Mouse (Mus musculus) limb, embryonic 11.5 days (tissue): ENCODE results near the gene Slc35f3. TPM values are rescaled to one million over a fixed set of nuclear protein-coding genes. Genes with fewer than 3 reads are reported as not detected.

ENCODE experiments used
- ATAC-seq: fragments of 200-750 bp; cut with Nextera tagmentation; 2 replicates; pipeline ENCODE4 v1.8.0; 2017; ENCODE audit warnings: low read depth; ENCODE audit not compliant: insufficient number of reproducible peaks, low FRiP score, low TSS enrichment
- DNase-seq: peaks from one replicate; pipeline ENCODE4 v3.0.0-alpha.2; 2015; ENCODE audit warnings: low spot score
- H3K27ac ChIP-seq: fragments of 300-500 bp; sonication (generic); replicated peaks from 2 replicates; pipeline ENCODE4 v1.5.1; 2014; ENCODE audit warnings: low read depth, mild to moderate bottlenecking, low read length
- H3K27me3 ChIP-seq: fragments of 300-500 bp; sonication (generic); 2 replicates; pipeline ENCODE4 v1.6.1; 2014; ENCODE audit warnings: mild to moderate bottlenecking, low read length, mixed read lengths; ENCODE audit not compliant: control insufficient read depth, insufficient read depth
- H3K36me3 ChIP-seq: fragments of 300-500 bp; sonication (generic); 2 replicates; pipeline ENCODE4 v1.6.1; 2014; ENCODE audit warnings: mild to moderate bottlenecking, low read length, moderate library complexity, mixed read lengths; ENCODE audit not compliant: control insufficient read depth, insufficient read depth
- H3K4me1 ChIP-seq: fragments of 300-500 bp; sonication (generic); 2 replicates; pipeline ENCODE4 v1.6.1; 2014; ENCODE audit warnings: low read length, mixed read lengths; ENCODE audit not compliant: control insufficient read depth, insufficient read depth
- H3K4me2 ChIP-seq: fragments of 300-500 bp; sonication (generic); 2 replicates; pipeline ENCODE4 v1.6.1; 2014; ENCODE audit warnings: low read depth, mild to moderate bottlenecking, moderate library complexity; ENCODE audit not compliant: severe bottlenecking
- H3K4me3 ChIP-seq: fragments of 300-500 bp; sonication (generic); 2 replicates; pipeline ENCODE4 v1.5.1; 2014; ENCODE audit warnings: low read depth, low read length
- H3K9ac ChIP-seq: fragments of 300-500 bp; sonication (generic); 2 replicates; pipeline ENCODE4 v1.6.1; 2014; ENCODE audit warnings: mild to moderate bottlenecking, low read length
- H3K9me3 ChIP-seq: fragments of 300-500 bp; sonication (generic); 2 replicates; pipeline ENCODE4 v1.6.1; 2016; ENCODE audit warnings: low read length; ENCODE audit not compliant: control insufficient read depth
- WGBS: fragments of 180-500 bp; shearing (Covaris S2); extraction: QIAGEN DNeasy Blood & Tissue Kit; methylation state at CpG from one replicate; pipeline ENCODE4 v1.1.7; 2014; 5-methylcytosine and 5-hydroxymethylcytosine counted together
- polyA plus RNA-seq: library from polyadenylated mRNA; unstranded; fragments of >200 nt; fragmentation: Nextera tagmentation; extraction: Ambion mirVana; gene quantifications from 2 replicates; pipeline ENCODE4 v1.2.1, GENCODE M21; 2014

The Slc35f3 gene
- polyA plus RNA-seq, 1 experiment from 2014 or later, result not detected

- Histone ChIP-seq H3K4me3 (no peak overlapping the region), H3K27ac (no peak overlapping the region), H3K4me2 (no peak overlapping the region), H3K9me3 (no peaks in the 10 kb centered on the region), H3K9ac (no peak overlapping the region), H3K27me3 (no peaks in the 10 kb centered on the region), H3K4me1 (no peaks in the 10 kb centered on the region), H3K36me3 (no peaks in the 10 kb centered on the region)
- WGBS, result 81% methylated on average over 5 of the region's 5 CpGs
- DNase-seq (no peak), ATAC-seq (no peak)
Observed at GRCm38 (mm10) chr8:126343427-126343826, 45.1 kb downstream of the Slc35f3 start.

GRCm38 (mm10) chr8:126345100-126345499 lies 46.7 kb downstream of the Slc35f3 start:
- no peaks in the 10 kb centered on the region for H3K36me3 ChIP-seq
- no peaks in the 10 kb centered on the region for H3K9me3 ChIP-seq
- no peak overlapping the region for H3K9ac ChIP-seq
- no peak overlapping the region for H3K27ac ChIP-seq
- no peak for ATAC-seq
- H3K27me3 ChIP-seq, result no peaks in the 10 kb centered on the region
- DNase-seq, result no peak
- H3K4me2 ChIP-seq, result no peak overlapping the region
- no peak overlapping the region for H3K4me3 ChIP-seq
- no peaks in the 10 kb centered on the region for H3K4me1 ChIP-seq
- WGBS, result 61% methylated on average over 4 of the region's 4 CpGs

- Histone ChIP-seq H3K4me1 (no peaks in the 10 kb centered on the region), H3K4me3 (no peak overlapping the region), H3K27ac (no peak overlapping the region), H3K9ac (no peak overlapping the region), H3K4me2 (no peak overlapping the region), H3K27me3 (no peaks in the 10 kb centered on the region), H3K36me3 (no peaks in the 10 kb centered on the region), H3K9me3 (no peaks in the 10 kb centered on the region)
- ATAC-seq (no peak), DNase-seq (no peak)
- 63% methylated on average over 1 of the region's 1 CpGs for WGBS
Observed at GRCm38 (mm10) chr8:126353259-126353658, 54.9 kb downstream of the Slc35f3 start.

- H3K36me3 ChIP-seq, result no peaks in the 10 kb centered on the region
- no peak overlapping the region for H3K9ac ChIP-seq
- DNase-seq, result no peak
- WGBS, result 31% methylated on average over 3 of the region's 3 CpGs
- no peak overlapping the region for H3K4me3 ChIP-seq
- no peak overlapping the region for H3K4me2 ChIP-seq
- no peaks in the 10 kb centered on the region for H3K27me3 ChIP-seq
- no peaks in the 10 kb centered on the region for H3K9me3 ChIP-seq
- ATAC-seq, result no peak
- H3K4me1 ChIP-seq, result no peaks in the 10 kb centered on the region
- H3K27ac ChIP-seq, result no peak overlapping the region
Observed at GRCm38 (mm10) chr8:126357946-126358345, 59.6 kb downstream of the Slc35f3 start.

GRCm38 (mm10) chr8:126359296-126359695 lies 60.9 kb downstream of the Slc35f3 start:
- no peak overlapping the region for H3K27ac ChIP-seq
- no peak overlapping the region for H3K4me3 ChIP-seq
- DNase-seq, result no peak
- no peaks in the 10 kb centered on the region for H3K27me3 ChIP-seq
- H3K4me1 ChIP-seq, result no peaks in the 10 kb centered on the region
- no peak overlapping the region for H3K9ac ChIP-seq
- H3K36me3 ChIP-seq, result no peaks in the 10 kb centered on the region
- no peak overlapping the region for H3K4me2 ChIP-seq
- 84% methylated on average over 6 of the region's 6 CpGs for WGBS
- no peak for ATAC-seq
- H3K9me3 ChIP-seq, result no peaks in the 10 kb centered on the region

- no peak overlapping the region for H3K27ac ChIP-seq
- no peaks in the 10 kb centered on the region for H3K4me1 ChIP-seq
- no peak overlapping the region for H3K9ac ChIP-seq
- ATAC-seq, result no peak
- no peaks in the 10 kb centered on the region for H3K9me3 ChIP-seq
- no peak for DNase-seq
- H3K27me3 ChIP-seq, result no peaks in the 10 kb centered on the region
- 62% methylated on average over 11 of the region's 11 CpGs for WGBS
- H3K4me3 ChIP-seq, result no peak overlapping the region
- H3K4me2 ChIP-seq, result no peak overlapping the region
- no peaks in the 10 kb centered on the region for H3K36me3 ChIP-seq
Observed at GRCm38 (mm10) chr8:126360106-126360505, 61.7 kb downstream of the Slc35f3 start.

GRCm38 (mm10) chr8:126360701-126361100 lies 62.3 kb downstream of the Slc35f3 start:
- H3K9me3 ChIP-seq, result no peaks in the 10 kb centered on the region
- ATAC-seq (no peak), DNase-seq (no peak)
- H3K9ac ChIP-seq, result no peak overlapping the region
- no peak overlapping the region for H3K4me3 ChIP-seq
- H3K4me2 ChIP-seq, result no peak overlapping the region
- H3K4me1 ChIP-seq, result no peaks in the 10 kb centered on the region
- H3K27me3 ChIP-seq, result no peaks in the 10 kb centered on the region
- H3K36me3 ChIP-seq, result no peaks in the 10 kb centered on the region
- 69% methylated on average over 5 of the region's 5 CpGs for WGBS
- no peak overlapping the region for H3K27ac ChIP-seq

GRCm38 (mm10) chr8:126366251-126366650 lies 67.9 kb downstream of the Slc35f3 start:
- H3K9me3 ChIP-seq, result no peaks in the 10 kb centered on the region
- 77% methylated on average over 3 of the region's 3 CpGs for WGBS
- H3K4me1 ChIP-seq, result no peaks in the 10 kb centered on the region

GRCm38 (mm10) chr8:126368349-126369054 lies 70.1 kb downstream of the Slc35f3 start:
- Histone ChIP-seq H3K9ac (no peak overlapping the region), H3K9me3 (no peaks in the 10 kb centered on the region), H3K36me3 (no peaks in the 10 kb centered on the region), H3K4me3 (no peak overlapping the region), H3K27ac (no peak overlapping the region), H3K27me3 (no peaks in the 10 kb centered on the region), H3K4me2 (no peak overlapping the region), H3K4me1 (no peaks in the 10 kb centered on the region)
- DNase-seq, result no peak
- ATAC-seq, result no peak
- 73% methylated on average over 10 of the region's 10 CpGs for WGBS

More at GRCm38 (mm10) chr8:126366251-126366650, 67.9 kb downstream of the Slc35f3 start:
- DNase-seq (no peak), ATAC-seq (no peak)
- Histone ChIP-seq H3K27me3 (no peaks in the 10 kb centered on the region), H3K27ac (no peak overlapping the region), H3K36me3 (no peaks in the 10 kb centered on the region), H3K4me3 (no peak overlapping the region), H3K4me2 (no peak overlapping the region), H3K9ac (no peak overlapping the region)
